Mouse (Mus musculus): ENCODE results near the gene Card14.
A peak's percentile ranks its signal among the peaks of the same experiment; 100 is the strongest.

DNA sequence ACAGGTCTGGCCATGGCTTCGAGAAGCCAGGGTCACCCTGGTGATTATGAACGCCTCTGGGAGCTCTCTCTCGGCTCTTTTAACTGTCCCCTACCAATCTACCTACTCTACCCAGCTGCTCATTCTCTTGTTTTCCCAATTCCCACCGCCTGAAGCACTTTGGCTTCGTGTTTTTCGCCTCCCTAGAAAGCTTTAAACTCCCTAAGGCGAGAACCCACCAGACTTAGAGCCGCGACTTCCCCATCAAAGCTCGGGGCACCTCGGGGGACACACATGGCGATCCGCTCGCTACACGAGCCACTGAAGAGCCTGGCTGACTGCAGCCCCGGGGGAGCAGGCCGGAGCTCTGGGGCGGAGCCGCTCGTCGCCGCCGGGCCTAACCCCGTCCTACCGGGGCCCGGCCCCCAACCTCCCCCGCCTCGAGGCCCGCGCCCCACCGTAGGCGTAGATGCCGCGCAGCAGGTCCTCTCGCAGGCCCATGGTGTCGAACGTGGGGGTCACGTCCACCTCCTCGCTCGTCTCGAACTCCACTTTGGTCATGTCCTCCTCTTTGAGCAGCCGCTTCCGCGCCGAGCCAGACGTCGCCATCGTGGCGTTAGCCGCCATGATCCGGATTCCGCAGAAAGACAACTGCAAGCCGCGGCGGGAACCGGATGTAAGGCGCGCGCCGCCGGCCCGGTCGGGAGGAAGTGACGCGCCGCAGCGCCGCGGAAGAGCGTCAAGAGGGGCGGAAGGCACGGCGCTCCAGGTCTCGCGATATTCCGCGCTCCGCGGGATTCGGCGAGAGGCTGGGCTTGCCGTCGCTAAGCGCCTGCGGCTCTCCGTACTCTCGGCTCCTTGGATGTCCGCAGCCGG lies 8.0 kb upstream of the Card14 start, which contains the start of gene Eif4a3:
- no peak for TF ChIP-seq CTCF (IDR thresholded peaks at IDR 0.05; ENCODE audit: borderline replicate concordance, insufficient read depth, low read length)
- TF ChIP-seq POLR2A (IDR thresholded peaks at IDR 0.05; ENCODE audit: low read depth, low read length), result peak; percentile 73

Data from embryonic fibroblast, embryonic 13.5 days (primary cell).